Mouse (Mus musculus) forebrain, postnatal 0 days (tissue): ENCODE measurements at regions not wholly inside any gene's neighbourhood (a gene's known extent, or its start where the extent isn't known, plus 50 kb on each side); places are given as distances from the start of the nearest gene placed in this dataset.
A peak's percentile ranks its signal among the peaks of the same experiment; 100 is the strongest.

Experiments used
- ATAC-seq: fragments of 200-750 bp; cut with Nextera tagmentation; 2 replicates; pipeline ENCODE4 v1.8.0; 2017; ENCODE audit warnings: mild to moderate bottlenecking, moderate library complexity
- DNase-seq: peaks from one replicate; pipeline ENCODE4 v3.0.0-alpha.2; 2015
- H3K27ac ChIP-seq: fragments of 300-500 bp; sonication (generic); 2 replicates; pipeline ENCODE4 v1.5.1; 2014; ENCODE audit warnings: low read depth, mild to moderate bottlenecking, antibody characterized with exemption, low read length, moderate library complexity, mixed read lengths
- H3K27me3 ChIP-seq: fragments of 300-500 bp; sonication (generic); 2 replicates; pipeline ENCODE4 v1.6.1; 2014; ENCODE audit warnings: mild to moderate bottlenecking, low read length, mixed read lengths; ENCODE audit not compliant: insufficient read depth
- H3K36me3 ChIP-seq: fragments of 300-500 bp; sonication (generic); 2 replicates; pipeline ENCODE4 v1.6.1; 2014; ENCODE audit warnings: mild to moderate bottlenecking, moderate library complexity; ENCODE audit not compliant: insufficient read depth
- H3K4me1 ChIP-seq: fragments of 300-500 bp; sonication (generic); 2 replicates; pipeline ENCODE4 v1.6.1; 2014; ENCODE audit warnings: antibody characterized with exemption; ENCODE audit not compliant: insufficient read depth
- H3K4me2 ChIP-seq: fragments of 300-500 bp; sonication (generic); 2 replicates; pipeline ENCODE4 v1.6.1; 2014; ENCODE audit warnings: low read depth, mild to moderate bottlenecking, moderate library complexity
- H3K4me3 ChIP-seq: fragments of 300-500 bp; sonication (generic); 2 replicates; pipeline ENCODE4 v1.5.1; 2014; ENCODE audit warnings: low read depth, low read length, mixed read lengths
- H3K9ac ChIP-seq: fragments of 300-500 bp; sonication (generic); 2 replicates; pipeline ENCODE4 v1.6.1; 2014; ENCODE audit warnings: mild to moderate bottlenecking
- H3K9me3 ChIP-seq: fragments of 300-500 bp; sonication (generic); 2 replicates; pipeline ENCODE4 v1.6.1; 2016; ENCODE audit warnings: low read length
- CTCF ChIP-seq: sonication (generic); IDR thresholded peaks from 2 replicates; pipeline ENCODE4 v1.5.1; 2016; ENCODE audit warnings: antibody characterized with exemption, control low read depth, low read depth
- WGBS: fragments of 180-500 bp; shearing (Covaris S2); extraction: QIAGEN DNeasy Blood & Tissue Kit; methylation state at CpG from one replicate; pipeline ENCODE4 v1.1.7; 2014; 5-methylcytosine and 5-hydroxymethylcytosine counted together

DNA sequence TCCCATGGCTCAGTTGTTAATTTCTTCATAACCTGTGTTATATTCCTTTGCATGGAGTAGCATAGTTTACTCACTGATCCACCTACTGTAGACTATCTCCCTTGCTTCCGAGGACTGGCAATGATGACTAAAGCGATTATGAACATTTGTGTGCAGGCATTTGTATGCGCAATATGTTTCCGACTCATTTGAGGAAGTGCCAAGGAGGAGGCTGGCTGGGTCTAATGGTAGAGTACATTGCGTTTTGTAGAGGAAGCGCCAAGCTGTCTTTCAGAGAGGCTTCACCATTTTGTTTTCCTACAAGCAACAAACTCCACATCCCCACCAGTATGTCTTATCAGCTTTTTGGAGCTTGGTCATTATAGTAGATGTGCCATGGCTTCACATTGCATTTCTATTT is 104.7 kb upstream of the Tprg start:
- TF ChIP-seq CTCF = no peak
- no peaks in the 10 kb centered on the region for H3K36me3 ChIP-seq
- H3K9ac ChIP-seq = no peak overlapping the region
- ATAC-seq (no peak; the same call in 1 of the 2 replicates), DNase-seq (peak; percentile 21)
- H3K4me3 ChIP-seq = no peak overlapping the region
- no peaks in the 10 kb centered on the region for H3K9me3 ChIP-seq
- no peak overlapping the region for H3K27ac ChIP-seq
- 66% methylated on average over 6 of the region's 6 CpGs for WGBS
- H3K27me3 ChIP-seq = no peaks in the 10 kb centered on the region
- no peak overlapping the region for H3K4me2 ChIP-seq
- no peaks in the 10 kb centered on the region for H3K4me1 ChIP-seq

DNA sequence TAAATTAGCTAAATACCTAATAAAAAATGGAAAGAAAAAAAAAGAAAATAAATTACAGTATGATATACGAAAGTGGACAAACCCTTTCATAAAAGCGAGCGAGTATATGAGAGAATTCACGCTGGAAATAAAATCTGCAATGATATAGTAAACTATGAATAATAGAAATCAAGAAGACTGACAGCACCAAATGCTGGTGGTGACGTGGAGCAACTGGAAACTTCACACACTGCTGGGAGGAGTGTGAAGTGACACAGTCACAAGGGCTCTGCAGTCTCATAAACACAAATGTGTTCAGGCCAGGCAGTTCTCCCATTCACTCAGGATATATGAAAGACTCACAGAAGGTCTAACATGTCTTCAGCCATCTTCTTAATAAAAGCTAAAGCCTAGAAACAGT is 89.5 kb upstream of the Tprg start:
- no peak for ATAC-seq
- no peak for DNase-seq
- Histone ChIP-seq H3K27ac (no peak overlapping the region), H3K36me3 (no peaks in the 10 kb centered on the region), H3K4me3 (no peak overlapping the region), H3K9me3 (no peaks in the 10 kb centered on the region), H3K4me1 (no peaks in the 10 kb centered on the region), H3K27me3 (no peaks in the 10 kb centered on the region), H3K4me2 (no peak overlapping the region), H3K9ac (no peak overlapping the region)
- TF ChIP-seq CTCF = no peak
- WGBS = 77% methylated on average over 5 of the region's 5 CpGs

DNA sequence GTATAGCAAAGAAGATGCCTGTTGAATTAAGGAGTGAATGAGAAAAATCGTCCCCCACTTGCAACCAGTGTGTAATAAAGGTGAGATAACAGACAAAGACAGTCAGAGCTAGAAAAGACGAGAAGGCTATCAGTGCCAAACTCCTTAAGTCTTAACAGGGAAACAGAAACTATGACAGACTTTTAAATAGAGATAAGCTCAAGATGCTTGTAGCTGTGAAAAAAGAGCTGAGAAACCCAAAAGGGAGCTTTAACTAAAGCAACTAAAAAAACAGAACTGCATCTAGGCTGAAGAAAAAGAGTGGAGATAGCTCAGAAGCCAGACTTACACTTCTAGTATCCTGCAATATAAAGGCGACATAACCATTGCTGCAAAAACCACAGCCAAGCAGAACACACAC is 87.8 kb upstream of the Tprg start:
- Histone ChIP-seq H3K9ac (no peak overlapping the region), H3K27me3 (no peaks in the 10 kb centered on the region), H3K4me2 (no peak overlapping the region), H3K27ac (no peak overlapping the region), H3K9me3 (no peaks in the 10 kb centered on the region), H3K36me3 (no peaks in the 10 kb centered on the region), H3K4me3 (no peak overlapping the region), H3K4me1 (no peaks in the 10 kb centered on the region)
- TF ChIP-seq CTCF = no peak
- peak; percentile 5 for DNase-seq
- WGBS = 52% methylated on average over 3 of the region's 3 CpGs
- no peak for ATAC-seq

DNA sequence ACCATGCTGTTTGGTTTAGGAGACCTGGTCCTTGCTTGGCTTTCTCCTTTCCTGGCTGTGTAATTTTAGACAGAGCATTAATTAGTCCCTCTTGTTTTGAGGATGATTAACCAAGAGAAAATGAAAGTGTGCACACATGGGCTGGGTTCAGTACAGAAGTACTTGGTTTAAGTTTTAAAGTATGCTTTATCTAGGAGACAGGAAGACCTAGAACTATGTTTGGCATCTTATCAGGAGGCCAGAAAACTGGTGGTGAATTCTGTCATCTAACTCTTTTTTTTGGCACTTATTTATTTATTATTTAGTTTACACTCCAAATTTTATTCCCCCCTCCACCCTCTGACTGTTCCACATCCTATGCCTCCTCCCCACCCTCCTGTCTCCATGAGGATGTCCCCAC is 86.6 kb upstream of the Tprg start:
- ATAC-seq = no peak

DNA sequence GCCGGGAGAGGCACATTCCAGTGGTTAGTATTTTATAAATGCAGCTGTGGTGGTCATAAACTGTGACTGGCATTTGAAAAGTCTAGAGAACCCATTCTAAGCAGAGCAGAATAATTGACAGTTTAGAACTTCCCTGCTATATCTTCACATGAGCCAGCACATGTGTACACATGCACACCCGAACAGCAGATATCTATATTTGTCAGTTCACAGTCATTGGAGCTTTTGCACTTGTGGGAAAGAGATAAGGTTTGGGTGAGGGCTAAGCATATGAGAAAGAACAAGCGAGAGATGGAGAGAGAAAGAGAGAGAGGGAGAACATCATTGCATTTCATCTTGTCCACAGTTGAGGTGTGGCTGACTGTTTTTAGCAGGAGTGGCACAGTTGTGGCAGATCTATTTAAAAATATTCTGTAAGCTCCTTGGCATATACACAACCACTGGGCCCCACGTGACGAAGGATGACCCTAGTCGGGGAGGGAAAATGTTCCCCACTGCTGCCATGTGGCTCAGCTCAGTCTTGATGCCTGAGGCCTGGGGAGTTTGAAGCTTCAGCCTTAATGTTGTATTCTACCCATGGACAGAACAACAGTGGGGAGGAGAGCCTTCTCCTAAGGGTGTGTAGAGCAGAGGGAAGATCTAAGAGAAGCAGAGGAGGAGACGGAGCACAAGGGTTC is 85.4 kb upstream of the Tprg start:
- 89% methylated on average over 7 of the region's 7 CpGs for WGBS
- no peak for ATAC-seq

More for the DNA sequence above, 86.6 kb upstream of the Tprg start:
- no peak overlapping the region for H3K27ac ChIP-seq
- H3K4me1 ChIP-seq = no peaks in the 10 kb centered on the region
- no peak overlapping the region for H3K4me3 ChIP-seq
- no peak overlapping the region for H3K9ac ChIP-seq
- no peaks in the 10 kb centered on the region for H3K27me3 ChIP-seq
- H3K36me3 ChIP-seq = no peaks in the 10 kb centered on the region
- no peak overlapping the region for H3K4me2 ChIP-seq
- no peak for DNase-seq
- TF ChIP-seq CTCF = no peak
- no peaks in the 10 kb centered on the region for H3K9me3 ChIP-seq

DNA sequence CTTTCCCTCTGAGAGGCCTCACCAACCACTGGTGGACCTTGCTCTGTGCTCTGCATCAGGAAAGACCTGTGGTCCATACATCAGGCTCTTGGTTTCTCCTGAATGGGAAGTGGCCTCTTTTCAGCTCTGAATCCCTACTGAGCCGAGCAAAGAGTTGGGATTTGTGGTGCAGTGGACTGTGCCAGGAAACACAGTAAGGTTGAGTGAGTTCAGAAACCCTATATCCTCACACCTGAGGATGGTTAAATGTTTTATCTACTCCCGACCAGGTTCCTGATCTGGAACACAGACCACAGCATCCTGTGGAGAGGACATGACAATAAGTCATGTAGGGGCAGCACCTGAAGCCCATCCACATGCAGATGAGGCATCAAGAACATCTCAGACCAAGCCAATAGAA is 73.4 kb upstream of the Tprg start:
- H3K4me2 ChIP-seq = no peak overlapping the region
- no peaks in the 10 kb centered on the region for H3K4me1 ChIP-seq
- H3K27ac ChIP-seq = no peak overlapping the region
- H3K36me3 ChIP-seq = no peaks in the 10 kb centered on the region
- 57% methylated on average over 2 of the region's 2 CpGs for WGBS
- H3K4me3 ChIP-seq = no peak overlapping the region
- H3K9me3 ChIP-seq = no peaks in the 10 kb centered on the region
- ATAC-seq = no peak
- TF ChIP-seq CTCF = no peak
- H3K27me3 ChIP-seq = no peaks in the 10 kb centered on the region
- H3K9ac ChIP-seq = no peak overlapping the region
- no peak for DNase-seq

More for the DNA sequence above, 85.4 kb upstream of the Tprg start:
- Histone ChIP-seq H3K36me3 (no peaks in the 10 kb centered on the region), H3K4me1 (no peaks in the 10 kb centered on the region), H3K4me3 (no peak overlapping the region), H3K9me3 (no peaks in the 10 kb centered on the region), H3K27me3 (no peaks in the 10 kb centered on the region), H3K4me2 (no peak overlapping the region), H3K27ac (no peak overlapping the region), H3K9ac (no peak overlapping the region)
- no peak for TF ChIP-seq CTCF
- DNase-seq = no peak

DNA sequence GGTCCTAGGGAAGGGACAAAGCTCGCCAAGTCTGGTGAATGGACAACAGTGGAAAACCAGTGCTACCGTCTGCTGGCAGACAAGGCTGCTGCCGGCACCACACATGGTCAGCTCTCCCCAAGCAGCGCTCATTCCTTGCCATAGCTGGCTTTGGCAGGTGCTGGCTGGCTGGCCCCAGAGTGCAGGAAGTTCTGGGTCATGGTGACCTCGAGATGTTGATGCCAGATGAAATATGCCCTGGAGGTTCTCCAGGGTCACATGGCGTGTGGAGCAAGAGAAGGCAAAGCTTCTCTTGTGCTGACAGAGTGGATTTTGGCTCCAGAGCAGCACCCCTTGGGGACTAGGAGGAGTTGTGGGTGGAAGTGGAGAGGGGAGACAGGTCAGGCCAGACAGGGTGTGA is 66.1 kb upstream of the Tprg start:
- H3K4me1 ChIP-seq = no peaks in the 10 kb centered on the region
- whole genome bisulfite sequencing = 95% methylated on average over 6 of the region's 6 CpGs
- ATAC-seq = no peak

More for the DNA sequence above, 66.1 kb upstream of the Tprg start:
- no peaks in the 10 kb centered on the region for H3K27me3 ChIP-seq
- H3K4me2 ChIP-seq = no peak overlapping the region
- H3K4me3 ChIP-seq = no peak overlapping the region
- no peak overlapping the region for H3K27ac ChIP-seq
- H3K36me3 ChIP-seq = no peaks in the 10 kb centered on the region
- H3K9me3 ChIP-seq = no peaks in the 10 kb centered on the region
- no peak for TF ChIP-seq CTCF
- DNase-seq = no peak
- H3K9ac ChIP-seq = no peak overlapping the region
